Mouse (Mus musculus) liver, adult 2 months (tissue): ENCODE measurements around the gene Hrh2. TPM values are rescaled to one million over a fixed set of nuclear protein-coding genes. Genes with fewer than 3 reads are reported as not detected.

Experiments used
- DNase-seq: peaks from one replicate; pipeline ENCODE4 v3.0.0-alpha.2; 2011; ENCODE audit warnings: low read depth, low spot score; ENCODE audit errors: extremely low read depth
- H3K27ac ChIP-seq: fragments of 200-500 bp; replicated peaks from 2 replicates; pipeline ENCODE4 v1.5.1; 2012; ENCODE audit warnings: low read depth, mild to moderate bottlenecking, control low read depth, inconsistent platforms, low read length; ENCODE audit not compliant: insufficient read depth
- H3K27me3 ChIP-seq: fragments of 200-500 bp; 2 replicates; pipeline ENCODE4 v1.6.1; 2012; ENCODE audit warnings: mild to moderate bottlenecking, moderate library complexity, low read length, inconsistent platforms; ENCODE audit not compliant: control insufficient read depth, insufficient read depth
- H3K36me3 ChIP-seq: fragments of 200-500 bp; 2 replicates; pipeline ENCODE4 v1.6.1; 2012; ENCODE audit warnings: low read length, inconsistent platforms; ENCODE audit not compliant: control insufficient read depth, insufficient read depth
- H3K4me1 ChIP-seq: fragments of 200-500 bp; 2 replicates; pipeline ENCODE4 v1.6.1; 2011; ENCODE audit warnings: low read length; ENCODE audit not compliant: control insufficient read depth, insufficient read depth
- H3K4me3 ChIP-seq: fragments of 200-500 bp; 2 replicates; pipeline ENCODE4 v1.5.1; 2011; ENCODE audit warnings: low read depth, mild to moderate bottlenecking, control low read depth, low read length, moderate library complexity; ENCODE audit not compliant: insufficient read depth
- H3K79me2 ChIP-seq: fragments of 200-500 bp; 2 replicates; pipeline ENCODE4 v1.6.1; 2012; ENCODE audit warnings: inconsistent platforms, mild to moderate bottlenecking, low read length, moderate library complexity; ENCODE audit not compliant: control insufficient read depth, insufficient read depth
- H3K9ac ChIP-seq: fragments of 200-500 bp; 2 replicates; pipeline ENCODE4 v1.6.1; 2012; ENCODE audit warnings: low read depth, mild to moderate bottlenecking, control low read depth, inconsistent platforms, low read length
- CTCF ChIP-seq: fragments of 200-500 bp; IDR thresholded peaks from 2 replicates; pipeline ENCODE4 v1.5.1; 2011; ENCODE audit warnings: low read depth, low read length, control low read depth
- POLR2A ChIP-seq: fragments of 200-500 bp; IDR thresholded peaks from 2 replicates; pipeline ENCODE4 v1.6.1; 2011; ENCODE audit warnings: low read length, control low read depth; ENCODE audit not compliant: insufficient read depth; ENCODE audit errors: extremely low read depth
- WGBS: fragments of 180-500 bp; shearing (Covaris S2); methylation state at CpG from one replicate; pipeline ENCODE4 v1.1.7; 2018; 5-methylcytosine and 5-hydroxymethylcytosine counted together
- polyA plus RNA-seq: library from polyadenylated mRNA; depleted of rRNA; stranded (reverse); fragments of >200 nt; gene quantifications from 2 replicates; pipeline ENCODE4 v1.2.3, GENCODE M21; 2012
- total RNA-seq: library from RNA; depleted of rRNA; stranded (reverse); fragments of >200 nt; gene quantifications from 2 replicates; pipeline ENCODE4 v1.2.3, GENCODE M21; 2014

Gene Hrh2
- total and polyA plus RNA-seq, 2 experiments = 0.09 to 0.24 TPM

DNA sequence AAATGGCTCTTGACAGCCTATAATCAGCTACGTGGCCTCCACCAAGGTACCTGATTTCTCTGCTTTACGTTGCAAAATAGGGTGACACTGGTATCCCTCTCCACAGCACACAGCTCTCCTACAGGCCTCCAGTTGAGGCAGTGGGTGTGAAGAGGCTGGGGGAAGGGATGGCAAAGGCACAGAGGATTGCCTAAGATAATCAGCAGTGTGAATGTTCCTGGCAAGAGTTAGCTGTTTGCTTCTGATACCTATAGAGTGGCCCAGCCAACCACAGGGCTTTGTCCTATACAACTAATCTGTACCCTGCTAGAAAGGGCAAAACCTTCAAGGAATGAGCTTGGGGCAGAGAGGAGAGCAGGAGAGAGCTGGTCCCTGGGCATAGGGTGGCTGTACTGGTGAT, 11.5 kb downstream of the Hrh2 start:
- H3K27me3 ChIP-seq = no peaks in the 10 kb centered on the region
- no peak for DNase-seq
- TF ChIP-seq CTCF = no peak
- TF ChIP-seq POLR2A = no peak
- no peak overlapping the region for H3K4me3 ChIP-seq
- no peaks in the 10 kb centered on the region for H3K36me3 ChIP-seq
- no peak overlapping the region for H3K9ac ChIP-seq
- H3K4me1 ChIP-seq = no peaks in the 10 kb centered on the region
- no peaks in the 10 kb centered on the region for H3K79me2 ChIP-seq
- WGBS = 91% methylated on average over 2 of the region's 2 CpGs
- H3K27ac ChIP-seq = no peak overlapping the region

DNA sequence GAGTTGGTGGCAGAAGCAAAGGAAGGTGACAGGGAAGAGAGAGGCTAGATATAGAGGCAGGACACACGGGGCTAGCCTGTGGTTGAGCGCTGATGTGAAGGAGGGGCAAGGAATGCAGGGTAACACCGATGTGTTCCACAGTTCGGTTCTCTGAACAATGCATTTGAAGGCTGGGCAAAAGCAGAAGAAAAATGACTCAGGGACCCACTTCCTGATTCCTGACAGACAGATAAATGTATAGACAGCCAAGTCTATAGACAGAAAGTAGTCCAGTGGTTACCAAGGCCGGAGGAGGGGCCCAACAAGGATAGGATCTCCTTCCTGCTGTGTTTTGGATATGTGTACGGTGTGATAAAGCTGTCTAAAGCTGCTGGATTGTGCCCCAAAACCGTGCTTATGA, 13.3 kb downstream of the Hrh2 start:
- DNase-seq = no peak
- Histone ChIP-seq H3K27ac (no peak overlapping the region), H3K27me3 (no peaks in the 10 kb centered on the region), H3K79me2 (no peaks in the 10 kb centered on the region), H3K4me3 (no peak overlapping the region), H3K36me3 (no peaks in the 10 kb centered on the region), H3K4me1 (no peaks in the 10 kb centered on the region), H3K9ac (no peak overlapping the region)
- WGBS = 68% methylated on average over 7 of the region's 7 CpGs
- TF ChIP-seq POLR2A = no peak
- no peak for TF ChIP-seq CTCF

DNA sequence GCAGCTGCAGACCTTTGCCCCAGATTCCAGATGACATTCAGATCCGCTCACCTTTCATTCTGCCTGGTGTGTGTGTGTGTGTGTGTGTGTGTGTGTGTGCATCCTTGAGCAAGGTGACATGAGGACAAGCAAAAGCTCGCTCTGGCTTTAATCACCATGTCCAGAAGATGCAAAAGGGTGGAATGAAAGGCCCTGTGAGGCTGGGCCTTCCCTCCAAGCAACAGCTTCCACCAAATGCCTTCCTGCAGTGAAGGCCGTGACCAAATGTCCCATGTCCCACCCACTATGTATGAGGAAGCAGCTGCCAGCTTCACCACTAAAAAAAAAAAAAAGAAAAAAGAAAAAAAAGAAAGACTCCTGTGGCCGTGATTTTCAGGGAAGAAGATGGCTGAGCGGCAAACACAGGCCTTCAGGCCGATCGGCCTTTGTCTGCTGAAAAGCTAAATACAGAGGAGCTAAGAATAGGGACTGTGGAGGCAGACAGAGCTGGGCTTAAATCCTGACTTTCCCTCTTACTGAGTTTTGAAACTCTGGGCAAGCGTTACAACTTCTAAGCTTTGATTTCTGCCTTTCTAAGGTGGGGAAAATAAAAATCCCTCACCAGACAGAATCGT, 14.3 kb downstream of the Hrh2 start:
- H3K9ac ChIP-seq = no peak overlapping the region
- no peaks in the 10 kb centered on the region for H3K4me1 ChIP-seq
- H3K36me3 ChIP-seq = no peaks in the 10 kb centered on the region
- no peaks in the 10 kb centered on the region for H3K79me2 ChIP-seq
- WGBS = 78% methylated on average over 9 of the region's 9 CpGs
- no peak overlapping the region for H3K27ac ChIP-seq
- no peak for DNase-seq
- H3K4me3 ChIP-seq = no peak overlapping the region
- no peak for TF ChIP-seq CTCF
- no peak for TF ChIP-seq POLR2A
- H3K27me3 ChIP-seq = no peaks in the 10 kb centered on the region

DNA sequence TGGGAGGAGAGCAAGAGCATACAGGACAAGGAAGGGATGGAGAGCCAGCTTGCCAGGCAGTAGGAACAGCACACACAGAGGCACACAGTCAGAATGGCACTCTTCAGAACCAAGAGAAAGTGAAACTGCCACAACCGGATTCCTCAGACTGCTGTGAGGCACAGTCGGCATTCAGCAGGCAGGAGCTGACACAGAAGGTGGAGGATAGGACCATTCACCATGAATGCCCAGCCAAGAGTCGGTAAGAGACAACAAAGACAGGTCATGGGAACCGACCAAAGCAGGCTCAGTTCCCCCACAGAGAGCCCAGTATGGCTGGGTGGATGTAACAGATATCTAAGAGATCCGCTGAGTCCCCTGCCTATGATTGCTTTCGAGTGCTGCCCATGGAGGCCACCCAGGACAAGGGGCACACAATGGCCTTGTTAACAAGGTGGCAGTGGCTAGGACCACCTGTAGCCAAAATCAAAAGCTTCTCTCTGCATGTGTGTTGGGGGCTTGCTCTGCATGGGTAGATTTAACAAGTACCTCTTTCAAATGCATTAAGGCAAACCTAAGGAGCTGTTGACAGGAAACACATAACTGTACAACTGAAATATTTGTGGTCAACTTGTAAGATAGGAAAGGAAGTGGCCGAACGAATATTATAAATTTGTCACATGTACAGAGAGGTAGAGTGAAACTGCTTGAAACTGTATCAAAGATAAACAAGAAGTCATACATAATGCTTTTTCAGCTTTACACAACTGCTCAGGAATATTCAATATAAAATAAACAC, 17.7 kb downstream of the Hrh2 start:
- H3K36me3 ChIP-seq = no peaks in the 10 kb centered on the region
- no peaks in the 10 kb centered on the region for H3K4me1 ChIP-seq
- no peak overlapping the region for H3K4me3 ChIP-seq
- no peak overlapping the region for H3K9ac ChIP-seq
- H3K27ac ChIP-seq = no peak overlapping the region
- DNase-seq = no peak
- no peaks in the 10 kb centered on the region for H3K79me2 ChIP-seq
- no peaks in the 10 kb centered on the region; the same call in 1 of the 2 replicates for H3K27me3 ChIP-seq
- no peak for TF ChIP-seq POLR2A
- no peak for TF ChIP-seq CTCF
- WGBS = 61% methylated on average over 8 of the region's 8 CpGs

DNA sequence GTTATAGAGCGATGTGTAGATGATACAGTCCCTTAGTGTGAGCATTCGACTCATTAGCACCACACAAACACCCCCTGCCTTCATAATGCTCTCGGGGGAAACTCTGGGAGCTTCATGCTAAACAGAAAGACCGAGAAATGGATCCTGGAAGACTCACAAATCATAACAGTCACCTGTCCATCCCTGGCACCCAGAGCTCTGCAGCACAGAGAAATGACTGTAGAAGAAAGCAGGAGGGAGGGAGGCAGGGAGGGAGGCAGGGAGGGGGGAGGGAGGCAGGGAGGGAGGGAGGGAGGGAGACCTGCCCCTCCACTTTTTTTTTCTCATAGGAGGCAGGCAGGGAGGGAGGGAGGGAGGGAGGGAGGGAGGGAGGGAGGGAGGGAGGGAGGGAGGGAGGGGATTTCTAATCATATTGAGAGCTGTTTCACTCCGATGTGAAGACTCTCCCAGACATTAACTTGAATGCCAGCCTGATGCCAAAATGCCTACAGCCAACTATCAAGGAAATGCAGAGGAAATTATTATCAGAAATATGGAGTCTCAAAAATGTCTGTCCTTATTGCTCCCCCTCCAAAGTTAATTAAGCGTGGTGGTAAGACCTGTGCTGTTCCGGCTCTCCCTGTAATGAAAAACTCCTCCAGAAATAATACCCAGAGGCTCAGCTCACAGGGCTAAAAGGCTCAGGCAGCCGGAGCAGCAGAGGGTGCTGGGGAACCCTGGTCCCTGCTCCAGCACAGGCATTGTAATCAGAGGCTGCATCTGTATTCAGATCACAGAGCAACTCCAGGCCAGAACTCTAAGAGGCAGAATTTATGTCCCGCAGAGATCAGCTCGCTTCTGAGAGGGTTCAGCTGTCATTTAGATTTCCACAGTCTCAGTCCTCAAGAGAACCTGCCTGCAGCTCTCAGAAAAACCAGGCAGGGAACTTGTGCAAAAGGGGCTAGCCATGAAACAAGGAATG, 19.9 kb downstream of the Hrh2 start:
- TF ChIP-seq POLR2A (no peak), CTCF (no peak)
- Histone ChIP-seq H3K4me1 (no peaks in the 10 kb centered on the region), H3K27me3 (no peaks in the 10 kb centered on the region; the same call in 1 of the 2 replicates), H3K36me3 (no peaks in the 10 kb centered on the region), H3K27ac (no peak overlapping the region), H3K9ac (no peak overlapping the region), H3K79me2 (no peaks in the 10 kb centered on the region), H3K4me3 (no peak overlapping the region)
- WGBS = 59% methylated on average over 10 of the region's 10 CpGs
- DNase-seq = no peak
